Mouse (Mus musculus) MEL (cell line): Measurements from ENCODE around the gene Olfr490. TPM values are rescaled to one million over a fixed set of nuclear protein-coding genes. Genes with fewer than 3 reads are reported as not detected.

Experiments used
- DNase-seq: peaks from one replicate; pipeline ENCODE4 v3.0.0; 2011; ENCODE audit warnings: low read depth, low spot score
- H3K27ac ChIP-seq: 2 replicates; pipeline ENCODE4 v1.5.1; 2012; ENCODE audit warnings: low read depth, mild to moderate bottlenecking, control low read depth, low read length, moderate library complexity; ENCODE audit not compliant: control insufficient read depth
- H3K27me3 ChIP-seq, 2 experiments: fragments of 150-350 bp in 1 of 2; sonication (generic) in 1 of 2; 2 replicates each; pipeline ENCODE4 v1.6.1; 2012; ENCODE audit warnings: low read length in 2 of 2, mild to moderate bottlenecking in 2 of 2, improper control_type of control experiment in 1 of 2, moderate library complexity in 1 of 2; ENCODE audit not compliant: insufficient read depth in 2 of 2, control insufficient read depth in 1 of 2
- H3K36me3 ChIP-seq, 2 experiments: 2 replicates each; pipeline ENCODE4 v1.6.1; 2012 to 2014; ENCODE audit warnings: low read length in 2 of 2, improper control_type of control experiment in 1 of 2, inconsistent platforms in 1 of 2, mild to moderate bottlenecking in 1 of 2; ENCODE audit not compliant: insufficient read depth in 2 of 2, control insufficient read depth in 1 of 2
- H3K4me1 ChIP-seq, 2 experiments: fragments of 150-350 bp in 1 of 2; sonication (generic) in 1 of 2; 2 replicates each; pipeline ENCODE4 v1.6.1; 2012; ENCODE audit warnings: low read length in 2 of 2, improper control_type of control experiment in 1 of 2, mild to moderate bottlenecking in 1 of 2; ENCODE audit not compliant: insufficient read depth in 2 of 2, control insufficient read depth in 1 of 2
- H3K4me3 ChIP-seq, 2 experiments: fragments of 150-350 bp in 1 of 2; sonication (generic) in 1 of 2; 2 replicates each; pipeline ENCODE4 v1.5.1; 2012; ENCODE audit warnings: low read depth in 2 of 2, low read length in 2 of 2, mild to moderate bottlenecking in 2 of 2, moderate library complexity in 2 of 2, control low read depth in 1 of 2, improper control_type of control experiment in 1 of 2; ENCODE audit not compliant: control insufficient read depth in 1 of 2, insufficient read depth in 1 of 2
- H3K79me2 ChIP-seq: 2 replicates; pipeline ENCODE4 v1.6.1; 2012; ENCODE audit warnings: mild to moderate bottlenecking, low read length, moderate library complexity; ENCODE audit not compliant: control insufficient read depth, poor library complexity, insufficient read depth
- H3K9ac ChIP-seq: 2 replicates; pipeline ENCODE4 v1.6.1; 2012; ENCODE audit warnings: low read depth, mild to moderate bottlenecking, control low read depth, low read length, moderate library complexity; ENCODE audit not compliant: control insufficient read depth, poor library complexity, severe bottlenecking
- H3K9me3 ChIP-seq: fragments of 150-350 bp; sonication (generic); replicated peaks from 2 replicates; pipeline ENCODE4 v1.6.1; 2012; ENCODE audit warnings: mild to moderate bottlenecking, low read length, improper control_type of control experiment, moderate library complexity; ENCODE audit not compliant: insufficient read depth
- BHLHE40 ChIP-seq: IDR thresholded peaks from 2 replicates; pipeline ENCODE4 v1.6.1; 2012; ENCODE audit warnings: low read depth, mild to moderate bottlenecking, inconsistent platforms, low read length, improper control_type of control experiment, borderline replicate concordance
- CHD2 ChIP-seq: IDR thresholded peaks from 2 replicates; pipeline ENCODE4 v1.6.1; 2011; ENCODE audit warnings: low read length, improper control_type of control experiment
- CTCF ChIP-seq, 3 experiments: IDR thresholded peaks in 2 of 3; conservative IDR thresholded peaks in 1 of 3; 2 replicates each; pipeline ENCODE4 v1.5.1; 2011 to 2012; ENCODE audit warnings: low read length in 3 of 3, low read depth in 2 of 3, mild to moderate bottlenecking in 2 of 3, improper control_type of control experiment in 1 of 3, inconsistent platforms in 1 of 3, mixed read lengths in 1 of 3, moderate library complexity in 1 of 3; ENCODE audit not compliant: control insufficient read depth in 1 of 3, insufficient read depth in 1 of 3, poor library complexity in 1 of 3, severe bottlenecking in 1 of 3
- E2F4 ChIP-seq: IDR thresholded peaks from 2 replicates; pipeline ENCODE4 v1.6.1; 2011; ENCODE audit warnings: low read depth, low read length, improper control_type of control experiment, borderline replicate concordance
- ELF1 ChIP-seq: IDR thresholded peaks from 2 replicates; pipeline ENCODE4 v1.6.1; 2014; ENCODE audit warnings: low read depth, mild to moderate bottlenecking, inconsistent platforms, low read length, improper control_type of control experiment, moderate library complexity
- GABPA ChIP-seq: IDR thresholded peaks from 2 replicates; pipeline ENCODE4 v1.6.1; 2012; ENCODE audit warnings: low read depth, mild to moderate bottlenecking, inconsistent platforms, low read length, improper control_type of control experiment, moderate library complexity
- GATA1 ChIP-seq: IDR thresholded peaks from 2 replicates; pipeline ENCODE4 v1.6.1; 2011; ENCODE audit warnings: low read depth, low read length, improper control_type of control experiment
- KAT2A ChIP-seq: conservative IDR thresholded peaks from 2 replicates; pipeline ENCODE4 v1.6.1; 2012; ENCODE audit warnings: low read depth, low read length, improper control_type of control experiment, inconsistent platforms
- MAFK ChIP-seq: IDR thresholded peaks from 2 replicates; pipeline ENCODE4 v1.6.1; 2011; ENCODE audit warnings: low read depth, mild to moderate bottlenecking, low read length, improper control_type of control experiment, borderline replicate concordance
- MAX ChIP-seq: IDR thresholded peaks from 2 replicates; pipeline ENCODE4 v1.6.1; 2011; ENCODE audit warnings: low read length, improper control_type of control experiment
- MAZ ChIP-seq: IDR thresholded peaks from 2 replicates; pipeline ENCODE4 v1.6.1; 2012; ENCODE audit warnings: low read depth, mild to moderate bottlenecking, inconsistent platforms, low read length, improper control_type of control experiment
- MXI1 ChIP-seq: IDR thresholded peaks from 2 replicates; pipeline ENCODE4 v1.6.1; 2011; ENCODE audit warnings: mild to moderate bottlenecking, low read depth, low read length, improper control_type of control experiment
- MYB ChIP-seq: IDR thresholded peaks from 2 replicates; pipeline ENCODE4 v1.6.1; 2011; ENCODE audit warnings: mild to moderate bottlenecking, low read depth, low read length, improper control_type of control experiment
- MYC ChIP-seq: IDR thresholded peaks from 2 replicates; pipeline ENCODE4 v1.6.1; 2011; ENCODE audit warnings: low read depth, mild to moderate bottlenecking, low read length, improper control_type of control experiment, moderate library complexity
- NELFE ChIP-seq: IDR thresholded peaks from 2 replicates; pipeline ENCODE4 v1.6.1; 2011; ENCODE audit warnings: low read depth, low read length, improper control_type of control experiment
- NRF1 ChIP-seq: IDR thresholded peaks from 2 replicates; pipeline ENCODE4 v1.6.1; 2014; ENCODE audit warnings: low read depth, mild to moderate bottlenecking, inconsistent platforms, low read length, improper control_type of control experiment, moderate library complexity; ENCODE audit not compliant: poor library complexity, insufficient read depth, severe bottlenecking
- POLR2A ChIP-seq, 2 experiments: IDR thresholded peaks; 2 replicates each; pipeline ENCODE4 v1.6.1; 2011 to 2012; ENCODE audit warnings: low read length in 2 of 2, mild to moderate bottlenecking in 2 of 2, control low read depth in 1 of 2, improper control_type of control experiment in 1 of 2, low read depth in 1 of 2, moderate library complexity in 1 of 2; ENCODE audit not compliant: control insufficient read depth in 1 of 2, insufficient read depth in 1 of 2, poor library complexity in 1 of 2
- POLR2AphosphoS5 ChIP-seq: IDR thresholded peaks from 2 replicates; pipeline ENCODE4 v1.6.1; 2012; ENCODE audit warnings: low read depth, borderline replicate concordance, mild to moderate bottlenecking, inconsistent platforms, low read length, moderate library complexity, mixed read lengths
- RAD21 ChIP-seq: IDR thresholded peaks from 2 replicates; pipeline ENCODE4 v1.6.1; 2011; ENCODE audit warnings: mild to moderate bottlenecking, low read depth, low read length, improper control_type of control experiment
- RCOR1 ChIP-seq: IDR thresholded peaks from 2 replicates; pipeline ENCODE4 v1.6.1; 2012; ENCODE audit warnings: low read depth, mild to moderate bottlenecking, inconsistent platforms, low read length, improper control_type of control experiment
- SIN3A ChIP-seq: IDR thresholded peaks from 2 replicates; pipeline ENCODE4 v1.6.1; 2012; ENCODE audit warnings: low read length, improper control_type of control experiment, inconsistent platforms
- TBP ChIP-seq: IDR thresholded peaks from 2 replicates; pipeline ENCODE4 v1.8.0; 2011; ENCODE audit warnings: low read depth, low read length, improper control_type of control experiment
- USF1 ChIP-seq: IDR thresholded peaks from 2 replicates; pipeline ENCODE4 v1.6.1; 2014; ENCODE audit warnings: low read depth, mild to moderate bottlenecking, inconsistent platforms, low read length, improper control_type of control experiment, moderate library complexity
- USF2 ChIP-seq, 2 experiments: IDR thresholded peaks; 2 replicates each; pipeline ENCODE4 v1.6.1; 2011 to 2012; ENCODE audit warnings: improper control_type of control experiment in 2 of 2, low read length in 2 of 2, borderline replicate concordance in 1 of 2, inconsistent platforms in 1 of 2, low read depth in 1 of 2, mild to moderate bottlenecking in 1 of 2; ENCODE audit not compliant: insufficient read depth in 1 of 2
- ZC3H11A ChIP-seq: IDR thresholded peaks from 2 replicates; pipeline ENCODE4 v1.6.1; 2012; ENCODE audit warnings: low read depth, mild to moderate bottlenecking, inconsistent platforms, low read length, improper control_type of control experiment
- ZKSCAN1 ChIP-seq: IDR thresholded peaks from 2 replicates; pipeline ENCODE4 v1.6.1; 2012; ENCODE audit warnings: low read depth, mild to moderate bottlenecking, inconsistent platforms, low read length, improper control_type of control experiment, moderate library complexity
- ZMIZ1 ChIP-seq: IDR thresholded peaks from 2 replicates; pipeline ENCODE4 v1.6.1; 2012; ENCODE audit warnings: low read depth, mild to moderate bottlenecking, inconsistent platforms, low read length, improper control_type of control experiment, moderate library complexity
- ZNF384 ChIP-seq: IDR thresholded peaks from 2 replicates; pipeline ENCODE4 v1.6.1; 2012; ENCODE audit warnings: low read depth, mild to moderate bottlenecking, inconsistent platforms, low read length, improper control_type of control experiment
- polyA plus RNA-seq, 2 experiments: library from polyadenylated mRNA; stranded (reverse) in 1 of 2; unstranded in 1 of 2; fragments of >175 nt in 1 of 2; fragments of >200 nt in 1 of 2; gene quantifications; 2 replicates each; pipeline versions ENCODE4 v1.2.1 to v1.2.4; 2012; ENCODE audit warnings: low replicate concordance in 2 of 2, low read depth in 1 of 2; ENCODE audit not compliant: insufficient read length in 2 of 2, insufficient read depth in 1 of 2, missing spikeins in 1 of 2
- total RNA-seq: library from RNA; depleted of rRNA; stranded (reverse); fragments of 300-350 nt; gene quantifications from 2 replicates; pipeline ENCODE4 v1.2.3, GENCODE M21; 2012; rRNA removed

The Olfr490 gene
- not detected in 2 replicates for total RNA-seq
- not detected for polyA plus RNA-seq

DNA sequence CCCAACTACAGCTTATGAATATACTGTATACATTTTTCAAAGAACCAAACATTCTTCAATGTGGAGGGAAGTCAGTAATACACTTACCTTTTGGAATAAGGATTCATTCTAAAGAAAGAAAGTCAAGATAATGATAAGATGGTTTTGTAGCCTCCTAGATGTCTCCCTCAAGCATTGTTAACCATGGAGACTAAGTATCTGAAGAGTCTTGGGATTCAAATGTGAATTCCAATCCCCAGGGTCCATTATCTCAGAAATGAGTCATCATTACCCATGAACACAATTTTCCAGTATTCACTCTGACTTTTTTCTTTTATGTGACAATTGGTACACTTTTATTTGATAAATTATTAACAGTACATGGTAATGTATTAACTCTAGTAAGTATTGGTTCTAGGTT is at the start of gene Olfr490:
Olfr490 (minus strand) TSS at position 101 of the 400 bp plus-strand sequence.
- Histone ChIP-seq H3K27me3 (no peaks in the 10 kb centered on the region), H3K4me3 (no peak within 1 kb of the TSS), H3K36me3 (no peaks in the 10 kb centered on the region), H3K9ac (no peak within 1 kb of the TSS), H3K4me1 (no peaks in the 10 kb centered on the region), H3K27ac (no peak within 1 kb of the TSS), H3K9me3 (no peaks in the 10 kb centered on the region), H3K79me2 (no peaks in the 10 kb centered on the region)
- no peak for TF ChIP-seq MAZ
- TF ChIP-seq TBP: no peak
- no peak for TF ChIP-seq MYB
- TF ChIP-seq CHD2: no peak
- no peak for TF ChIP-seq NRF1
- TF ChIP-seq ZMIZ1: no peak
- no peak for TF ChIP-seq POLR2A (IDR thresholded peaks at IDR 0.05; ENCODE audit: control insufficient read depth in 1 of 2, insufficient read depth in 1 of 2, low read depth in 1 of 2, low read length in 2 of 2, poor library complexity in 1 of 2)
- TF ChIP-seq ZKSCAN1: no peak
- TF ChIP-seq POLR2AphosphoS5: no peak
- TF ChIP-seq RCOR1: no peak
- no peak for TF ChIP-seq MAFK
- TF ChIP-seq MXI1: no peak
- TF ChIP-seq NELFE: no peak
- TF ChIP-seq E2F4: no peak
- TF ChIP-seq SIN3A: no peak
- TF ChIP-seq GABPA: no peak
- no peak for TF ChIP-seq ELF1
- TF ChIP-seq CTCF (IDR thresholded peaks at IDR 0.05 in 2 of 3, conservative IDR thresholded peaks at IDR 0.05 in 1 of 3; ENCODE audit: control insufficient read depth in 1 of 3, insufficient read depth in 1 of 3, low read depth in 2 of 3, low read length in 3 of 3, poor library complexity in 1 of 3, severe bottlenecking in 1 of 3): no peak
- no peak for TF ChIP-seq GATA1
- no peak for DNase-seq

DNA sequence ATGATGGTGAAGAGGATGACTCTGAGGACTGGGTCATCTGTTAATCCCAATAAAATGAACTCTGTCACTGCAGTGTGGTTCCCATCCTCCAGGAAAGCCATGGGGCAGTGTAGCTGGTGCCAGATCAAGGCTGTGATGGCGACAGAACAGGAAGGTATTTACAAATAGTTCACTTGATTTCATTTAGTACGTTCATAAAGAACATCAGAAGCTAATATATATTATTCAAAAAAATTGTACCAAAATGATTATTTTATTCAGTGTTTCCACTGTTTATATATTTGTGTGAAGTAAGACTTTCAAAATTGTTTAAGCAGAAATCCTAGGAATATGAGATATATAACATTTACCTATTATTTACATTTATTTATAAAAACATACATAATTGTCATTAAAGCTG is 34.8 kb upstream of the Olfr490 start, which contains the start of gene Olfr492:
Olfr492 (minus strand) TSS at position 101 of the 400 bp plus-strand sequence.
- no peaks in the 10 kb centered on the region for H3K36me3 ChIP-seq
- H3K79me2 ChIP-seq: no peaks in the 10 kb centered on the region
- H3K9me3 ChIP-seq: no peaks in the 10 kb centered on the region
- no peak within 1 kb of the TSS for H3K27ac ChIP-seq
- no peaks in the 10 kb centered on the region for H3K4me1 ChIP-seq
- no peaks in the 10 kb centered on the region for H3K27me3 ChIP-seq
- no peak within 1 kb of the TSS for H3K9ac ChIP-seq
- H3K4me3 ChIP-seq: no peak within 1 kb of the TSS
- TF ChIP-seq CTCF (IDR thresholded peaks at IDR 0.05 in 2 of 3, conservative IDR thresholded peaks at IDR 0.05 in 1 of 3; ENCODE audit: control insufficient read depth in 1 of 3, insufficient read depth in 1 of 3, low read depth in 2 of 3, low read length in 3 of 3, poor library complexity in 1 of 3, severe bottlenecking in 1 of 3) (no peak), MYB (no peak), ZKSCAN1 (no peak), USF1 (no peak), USF2 (IDR thresholded peaks at IDR 0.05; ENCODE audit: borderline replicate concordance in 1 of 2, insufficient read depth in 1 of 2, low read depth in 1 of 2, low read length in 2 of 2) (no peak), ZMIZ1 (no peak), RCOR1 (no peak), RAD21 (no peak), GABPA (no peak), ZC3H11A (no peak), ZNF384 (no peak), POLR2A (IDR thresholded peaks at IDR 0.05; ENCODE audit: control insufficient read depth in 1 of 2, insufficient read depth in 1 of 2, low read depth in 1 of 2, low read length in 2 of 2, poor library complexity in 1 of 2) (no peak), BHLHE40 (no peak), MYC (no peak), NELFE (no peak), KAT2A (no peak), MAX (no peak)
- no peak for DNase-seq
